Mouse (Mus musculus): ENCODE results near the gene Zcchc3.

Gene Zcchc3

DNA sequence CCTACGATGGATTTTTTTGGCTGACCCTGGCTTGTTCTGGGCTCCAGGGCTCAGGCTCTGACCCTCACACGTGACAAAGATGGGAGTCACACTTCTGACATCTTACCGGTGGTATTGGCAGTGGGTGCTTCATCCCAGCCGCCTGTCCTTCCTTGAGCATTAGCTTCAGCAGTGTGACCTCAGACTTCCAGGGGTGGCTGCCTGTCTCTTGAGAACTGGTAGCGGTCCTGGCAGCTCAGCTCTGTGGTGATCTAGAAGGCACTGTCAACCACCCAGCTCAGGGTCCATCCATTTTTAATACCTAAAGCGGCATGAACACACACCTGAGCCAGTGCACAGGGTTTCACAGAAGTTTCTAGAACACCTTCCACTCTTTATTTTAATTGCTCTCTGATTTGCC, 5.0 kb downstream of the Zcchc3 start:
- DNase-seq (ENCODE audit: low spot score in 2 of 2): no peak

GRCm38 (mm10) chr2:152406126-152406525, 8.7 kb downstream of the Zcchc3 start:
- DNase-seq (ENCODE audit: low spot score in 2 of 2): peak; percentile 89 to 95

GRCm38 (mm10) chr2:152399122-152399542, 15.7 kb downstream of the Zcchc3 start:
- DNase-seq (ENCODE audit: low spot score in 2 of 2): no peak

DNA sequence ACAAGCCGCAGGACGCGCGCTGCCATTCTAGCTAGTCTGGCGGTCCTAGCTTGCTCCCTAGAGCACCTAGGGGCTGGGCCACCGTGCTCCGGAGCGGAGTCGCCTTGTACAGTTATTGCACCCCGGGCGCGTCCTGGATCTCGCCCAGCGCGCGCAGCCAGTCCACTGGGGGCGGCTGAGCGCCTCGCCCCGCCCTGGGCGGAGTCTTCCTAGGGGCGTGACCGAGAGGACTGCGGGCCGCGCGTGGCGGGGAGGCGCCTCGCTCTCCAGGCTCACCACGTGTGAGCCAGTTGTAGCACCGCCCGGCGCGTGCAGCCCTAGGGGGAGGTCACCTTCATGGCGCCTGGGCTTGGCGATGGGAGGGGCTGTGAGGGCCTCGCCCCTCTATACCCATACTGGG, 16.1 kb downstream of the Zcchc3 start:
- DNase-seq (ENCODE audit: low spot score in 2 of 2): peak; percentile 72 to 81

DNA sequence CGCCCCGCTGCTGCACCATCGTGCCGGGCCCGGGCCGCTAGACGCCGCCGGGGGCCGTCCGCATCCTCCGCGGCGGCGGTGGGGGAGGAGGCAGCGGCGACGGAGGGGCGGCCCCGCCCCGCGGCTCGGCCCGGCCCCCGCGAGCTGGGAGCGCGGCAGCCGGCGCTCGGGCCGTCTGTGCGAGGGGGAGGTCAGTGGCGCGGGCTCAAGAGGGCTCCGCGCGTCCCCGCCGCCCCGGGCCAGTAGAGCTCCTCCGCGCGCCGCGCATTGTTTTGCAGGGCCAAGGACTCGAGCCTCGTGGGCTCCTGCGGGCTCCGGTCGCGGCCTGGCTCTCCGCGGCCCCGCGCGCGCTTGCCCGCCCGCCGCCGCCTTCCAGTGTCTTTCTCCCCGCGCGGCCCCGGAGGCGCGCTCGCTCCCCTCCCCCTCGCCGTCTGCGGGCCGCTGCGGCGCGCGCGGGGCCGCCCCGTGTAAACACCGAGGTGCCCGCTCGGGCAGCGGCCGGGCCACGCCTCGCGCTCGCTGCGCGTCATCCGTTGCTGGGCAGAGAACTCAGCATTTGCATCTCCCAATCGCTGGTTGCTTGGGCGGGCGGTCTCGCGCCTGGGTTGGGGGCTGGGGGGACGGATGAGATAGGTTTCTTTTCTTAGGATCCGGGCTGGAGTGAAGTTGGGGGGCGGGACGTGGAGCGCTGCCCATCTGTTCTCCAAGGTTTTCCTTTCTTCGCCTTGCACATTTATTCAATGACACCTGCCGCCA, 17.0 kb downstream of the Zcchc3 start, which contains the start of gene Sox12:
TSS of gene Sox12 (minus strand) at position 384 of the 756 bp plus-strand sequence.
- DNase-seq (ENCODE audit: low spot score in 2 of 2): peak; percentile 94 to 97

- peak; percentile 70 to 74 for DNase-seq (ENCODE audit: low spot score in 2 of 2)
These were observed 17.7 kb downstream of the Zcchc3 start for GRCm38 (mm10) chr2:152397004-152397589.

GRCm38 (mm10) chr2:152396110-152397003, 18.5 kb downstream of the Zcchc3 start:
- peak; percentile 52 to 76 for DNase-seq (ENCODE audit: low spot score in 2 of 2)

DNA sequence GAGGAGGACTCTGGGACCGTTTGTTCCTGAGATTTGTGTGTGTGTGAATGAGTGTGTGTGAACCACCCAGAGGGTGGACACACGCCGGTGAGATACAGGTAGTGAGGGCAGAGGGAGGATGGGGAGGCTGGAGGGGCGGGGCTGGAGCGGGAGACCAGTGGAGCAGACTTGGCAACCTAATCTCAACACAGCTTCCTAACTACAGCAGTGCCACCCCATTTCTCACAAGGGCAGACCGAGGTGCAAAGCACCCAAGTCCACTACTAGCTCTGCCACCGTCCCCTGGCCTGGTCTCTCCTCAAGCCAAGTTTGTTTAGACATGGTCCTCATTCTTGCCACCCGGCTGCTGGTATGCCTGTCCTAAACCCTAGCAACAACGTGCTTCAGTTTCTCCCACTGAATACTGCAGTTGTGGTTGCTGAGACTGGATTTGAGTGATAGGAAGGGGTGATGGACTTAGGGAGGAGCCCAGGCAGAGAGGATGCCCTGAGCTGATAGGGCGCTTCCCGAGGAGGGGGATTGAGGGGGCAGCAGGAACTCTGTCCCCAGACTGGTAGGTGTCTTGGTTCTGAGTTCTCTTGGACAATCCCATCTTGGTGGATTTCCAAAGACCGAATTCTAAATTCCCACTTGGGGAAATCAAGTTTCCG, 19.4 kb downstream of the Zcchc3 start:
- DNase-seq (ENCODE audit: low spot score in 2 of 2): no peak

DNA sequence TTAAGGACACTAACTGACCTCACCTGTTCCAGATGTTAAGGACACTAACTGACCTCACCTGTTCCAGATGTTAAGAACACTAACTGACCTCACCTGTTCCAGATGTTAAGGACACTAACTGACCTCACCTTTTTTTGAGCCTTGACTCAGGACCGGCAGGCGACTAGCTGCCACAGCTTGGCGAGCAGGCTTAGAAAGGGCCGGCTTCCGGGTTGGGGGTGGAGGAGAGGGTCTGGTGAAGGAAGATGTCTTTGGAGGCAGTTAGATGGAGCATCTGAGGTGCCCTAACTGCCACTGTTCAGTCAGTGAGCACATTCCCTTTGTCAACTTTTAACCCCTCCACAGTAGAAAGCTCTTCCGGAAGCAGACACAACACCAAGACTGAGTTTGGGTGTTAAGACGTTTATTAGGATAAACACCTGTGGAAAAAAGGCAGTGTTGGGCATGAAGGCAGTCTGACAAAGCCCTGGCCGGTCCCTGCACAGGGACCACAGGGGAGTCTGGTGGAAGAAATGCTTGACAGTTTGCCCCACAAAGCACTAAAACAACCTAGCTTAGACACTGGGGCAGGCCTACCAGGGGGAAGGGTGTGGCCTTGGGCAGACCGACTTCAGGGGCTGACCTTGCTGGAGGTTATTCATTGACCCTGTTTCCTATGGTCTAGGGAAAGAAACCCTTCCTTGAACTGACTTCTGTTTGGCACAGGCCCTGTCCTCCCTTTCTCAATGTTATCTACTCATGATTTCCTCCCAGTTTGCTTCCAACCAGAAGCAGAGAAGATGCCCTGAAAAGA, 21.4 kb downstream of the Zcchc3 start:
- no peak for DNase-seq (ENCODE audit: low spot score in 2 of 2)

DNA sequence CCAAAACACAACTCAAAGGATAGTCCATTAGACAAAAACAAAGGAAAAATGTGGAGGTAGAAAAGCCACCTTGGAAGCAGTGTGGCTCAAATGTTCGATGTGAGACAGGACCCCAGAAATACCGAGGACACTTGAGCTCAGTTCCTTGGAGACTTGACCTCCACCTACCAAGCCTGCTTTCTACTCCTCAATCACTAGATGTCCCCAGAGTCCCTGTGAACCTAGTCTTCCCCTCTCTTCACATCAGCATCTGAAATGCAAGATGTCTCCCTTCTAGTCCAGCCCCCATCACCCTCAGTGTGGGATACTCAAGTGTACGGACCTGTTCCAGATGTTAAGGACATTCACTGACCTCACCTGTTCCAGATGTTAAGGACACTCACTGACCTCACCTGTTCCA, 22.0 kb downstream of the Zcchc3 start:
- DNase-seq (ENCODE audit: low spot score in 2 of 2): no peak

- DNase-seq (ENCODE audit: low spot score in 2 of 2): no peak
These were observed 30.6 kb downstream of the Zcchc3 start for GRCm38 (mm10) chr2:152384191-152384590.

GRCm38 (mm10) chr2:152376345-152376741, 38.5 kb downstream of the Zcchc3 start, which contains the start of gene Nrsn2:
TSS of gene Nrsn2 (minus strand) at chr2:152376638.
- DNase-seq (ENCODE audit: low spot score in 2 of 2): no peak

DNA sequence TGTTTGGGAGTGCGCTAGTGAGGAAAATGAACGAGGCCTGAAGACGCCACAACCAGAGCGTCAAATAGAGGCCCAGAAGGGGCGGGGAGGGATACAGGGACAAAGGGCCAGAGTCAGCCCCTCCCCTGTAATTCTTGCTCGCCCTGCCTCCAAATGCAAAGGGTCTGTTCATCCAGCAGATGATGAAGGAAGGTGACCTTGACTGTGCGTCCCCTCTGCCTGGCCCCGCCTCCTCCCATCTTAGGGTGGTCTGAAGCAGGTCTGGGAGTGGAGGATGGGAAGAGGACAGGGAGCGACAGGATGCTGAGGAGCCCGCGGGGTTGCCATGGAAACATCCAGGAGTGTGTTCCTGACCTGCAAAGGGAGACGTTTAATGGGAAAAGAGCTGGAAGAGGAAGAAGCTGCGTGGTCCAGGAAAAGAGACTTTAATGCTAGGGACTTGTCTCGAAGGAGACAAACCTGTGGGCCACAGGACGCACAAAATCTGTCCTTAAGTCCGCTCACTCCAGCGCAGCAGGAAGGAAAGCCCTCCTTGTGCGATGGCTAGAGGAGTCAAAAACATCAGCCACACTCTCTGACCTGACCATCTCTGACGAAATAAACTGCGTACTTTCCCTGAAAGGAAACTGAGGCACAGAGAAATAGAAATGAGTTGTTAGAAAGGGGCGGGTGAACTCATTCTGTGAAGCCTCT, 39.0 kb downstream of the Zcchc3 start:
- no peak for DNase-seq (ENCODE audit: low spot score in 2 of 2)

DNA sequence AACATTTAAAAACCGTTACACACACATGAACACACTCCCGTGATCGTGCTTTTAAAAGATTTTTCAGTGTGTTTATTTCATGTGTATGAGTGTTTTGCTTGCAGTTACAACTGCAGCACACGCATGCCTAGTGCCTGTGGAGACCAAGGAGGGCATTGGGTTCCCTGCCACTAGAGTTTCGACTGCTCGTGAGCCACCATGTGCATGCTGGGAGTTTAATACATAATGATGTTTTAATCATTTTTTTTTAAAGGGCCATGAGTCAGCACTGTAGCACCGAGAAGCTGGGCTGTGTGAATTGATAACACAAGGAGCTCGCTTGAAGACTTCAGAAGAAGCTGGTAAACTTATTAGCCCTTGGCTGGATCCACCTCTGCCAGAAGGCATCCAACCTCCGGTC, 41.3 kb downstream of the Zcchc3 start:
- no peak for DNase-seq (ENCODE audit: low spot score in 2 of 2)

GRCm38 (mm10) chr2:152372661-152373060, 42.2 kb downstream of the Zcchc3 start:
- no peak for DNase-seq (ENCODE audit: low spot score in 2 of 2)

GRCm38 (mm10) chr2:152372104-152372503, 42.7 kb downstream of the Zcchc3 start:
- no peak for DNase-seq (ENCODE audit: low spot score in 2 of 2)

- DNase-seq (ENCODE audit: low spot score in 2 of 2): no peak
These were observed 46.2 kb downstream of the Zcchc3 start for GRCm38 (mm10) chr2:152368532-152369140.

GRCm38 (mm10) chr2:152367917-152368316, 46.9 kb downstream of the Zcchc3 start:
- no peak for DNase-seq (ENCODE audit: low spot score in 2 of 2)

- peak; percentile 36 to 55 for DNase-seq (ENCODE audit: low spot score in 2 of 2)
These were observed 51.3 kb downstream of the Zcchc3 start for GRCm38 (mm10) chr2:152363245-152364147.

All from frontal cortex, postnatal 25 days (tissue).